Mouse (Mus musculus) liver, embryonic 15.5 days (tissue): ENCODE measurements around the gene Hp1bp3. TPM values are rescaled to one million over a fixed set of nuclear protein-coding genes. Genes with fewer than 3 reads are reported as not detected.

ENCODE experiments used
- polyA plus RNA-seq: library from polyadenylated mRNA; unstranded; fragments of >200 nt; fragmentation: Nextera tagmentation; extraction: Ambion mirVana; gene quantifications from 2 replicates; pipeline ENCODE4 v1.2.1, GENCODE M21; 2015

Hp1bp3 gene
- polyA plus RNA-seq, 1 experiment from 2014 or later, result 40.0 TPM

Other genes starting within 250 kb of the Hp1bp3 start
- 6.3 and 8.5 TPM in 2 replicates for gene Eif4g3, start 223.3 kb upstream of the Hp1bp3 start, polyA plus RNA-seq
- 0.63 and 1.1 TPM in 2 replicates for gene Sh2d5, start 34.1 kb downstream of the Hp1bp3 start, polyA plus RNA-seq
- 0.30 and 0.32 TPM in 2 replicates for gene Kif17, start 34.1 kb downstream of the Hp1bp3 start, polyA plus RNA-seq
- 173 and 194 TPM in 2 replicates for gene Ddost, start 88.4 kb downstream of the Hp1bp3 start, polyA plus RNA-seq
- gene Pink1, start 110.0 kb downstream of the Hp1bp3 start, polyA plus RNA-seq, result 35.7 and 38.3 TPM in 2 replicates
- 5.5 and 5.7 TPM in 2 replicates for gene Cda, start 151.7 kb downstream of the Hp1bp3 start, polyA plus RNA-seq
- not detected in 2 replicates for gene Fam43b, start 180.2 kb downstream of the Hp1bp3 start, polyA plus RNA-seq
- 7.8 and 8.6 TPM in 2 replicates for gene Mul1, start 218.4 kb downstream of the Hp1bp3 start, polyA plus RNA-seq
- gene Camk2n1, start 238.0 kb downstream of the Hp1bp3 start, polyA plus RNA-seq, result 1.3 and 1.4 TPM in 2 replicates